Mouse (Mus musculus): ENCODE results near the gene Cep128. TPM values are rescaled to one million over a fixed set of nuclear protein-coding genes. Genes with fewer than 3 reads are reported as not detected.
"Not testable (repeated sequence)": the region's sequence is repeated elsewhere in the genome, so short reads cannot be mapped to it uniquely, and the experiment has no call there.

Gene Cep128
- total RNA-seq, 2 experiments from 2014 or later = 0.74 to 1.8 TPM

DNA sequence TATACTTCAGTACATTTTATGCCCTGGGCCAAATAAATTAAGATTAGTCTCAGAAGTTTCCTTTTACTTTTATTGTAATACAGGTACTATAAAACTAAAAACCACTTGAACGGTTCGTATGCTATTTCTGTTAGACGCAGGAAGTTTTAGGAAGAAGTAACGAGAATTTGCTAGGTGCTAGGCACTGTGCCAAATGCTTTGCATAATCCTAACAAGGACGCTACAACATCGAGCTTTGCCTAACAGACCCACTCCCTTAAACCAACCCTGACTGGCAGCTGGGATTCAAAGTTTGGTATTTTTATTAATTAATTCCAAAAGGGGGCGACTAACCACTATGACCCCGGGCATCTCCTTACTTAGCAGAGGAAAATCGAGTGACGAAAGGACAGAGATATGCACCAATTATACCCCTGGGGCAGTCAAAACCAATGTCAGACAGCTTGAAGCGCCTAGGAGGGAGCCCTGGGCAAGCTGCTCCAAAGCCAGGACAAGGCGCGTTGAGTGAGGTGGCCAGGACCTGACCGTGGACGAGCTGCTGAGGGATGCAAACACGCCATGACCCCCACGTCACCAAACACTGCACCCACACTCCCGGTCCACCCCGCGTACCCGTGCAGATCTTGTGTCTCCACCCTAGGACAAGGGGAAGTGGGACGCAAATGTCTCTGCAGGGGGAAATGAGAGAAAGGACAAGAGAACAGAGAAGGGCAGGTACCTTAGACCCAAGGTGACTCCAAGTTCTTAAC lies 519 bp downstream of the Cep128 start:
- intact Hi-C loops (cut with DNase I) = no loop called here
- H3K4me3 ChIP-seq = peak overlapping the region; percentile 89
- TF ChIP-seq CTCF (IDR thresholded peaks at IDR 0.05) = no peak
- H3K27ac ChIP-seq = peak overlapping the region; percentile 58; the same call in 1 of the 2 replicates
- DNase-seq = no peak

- Histone ChIP-seq H3K4me3 (no peak overlapping the region), H3K27ac (no peak overlapping the region)
- no peak for TF ChIP-seq CTCF (IDR thresholded peaks at IDR 0.05)
- intact Hi-C loops (cut with DNase I) = no loop called here
- no peak for DNase-seq
These were observed 15.0 kb downstream of the Cep128 start for GRCm38 (mm10) chr12:91369173-91369572.

DNA sequence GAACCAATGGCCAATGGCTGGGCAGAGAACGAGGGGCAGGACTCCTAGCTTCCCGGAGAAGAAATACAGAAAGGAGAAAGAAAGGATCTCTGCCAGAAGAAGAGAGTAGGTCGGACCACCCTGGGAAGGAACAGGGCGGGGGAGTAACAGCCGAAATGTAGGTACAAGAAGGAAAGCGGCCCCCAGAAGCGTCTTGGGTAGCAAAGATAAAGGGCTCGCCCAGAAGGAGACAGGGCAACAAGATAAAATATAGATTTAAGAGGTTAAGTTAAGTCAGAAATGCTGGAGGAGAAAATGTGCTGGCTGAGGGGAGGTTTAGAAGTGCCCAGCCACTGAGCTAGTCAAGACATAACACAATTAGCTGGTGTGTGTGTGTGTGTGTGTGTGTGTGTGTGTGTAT lies 30.4 kb downstream of the Cep128 start:
- no peak for TF ChIP-seq CTCF (IDR thresholded peaks at IDR 0.05)
- H3K27ac ChIP-seq = no peak overlapping the region
- DNase-seq = no peak
- no peak overlapping the region for H3K4me3 ChIP-seq
- intact Hi-C loops (cut with DNase I) = no loop called here

DNA sequence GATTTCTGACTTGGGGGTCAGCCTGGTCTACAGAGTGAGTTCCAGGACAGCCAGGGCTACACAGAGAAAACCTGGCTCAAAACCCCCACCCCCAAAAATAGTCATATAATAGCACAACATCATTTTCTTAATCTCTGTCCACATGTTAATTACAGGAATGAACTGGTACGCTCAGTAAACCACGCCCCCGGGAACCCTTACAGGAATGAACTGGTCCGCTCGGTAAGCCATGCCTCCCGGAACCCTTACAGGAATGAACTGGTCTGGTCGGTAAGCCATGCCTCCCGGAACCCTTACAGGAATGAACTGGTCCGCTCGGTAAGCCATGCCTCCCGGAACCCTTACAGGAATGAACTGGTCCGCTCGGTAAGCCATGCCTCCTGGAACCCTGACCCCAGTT lies 45.6 kb downstream of the Cep128 start:
- intact Hi-C loops (cut with DNase I); H3K27ac ChIP-seq; H3K4me3 ChIP-seq; DNase-seq: not testable (repeated sequence)

- intact Hi-C loops (cut with DNase I) = loop anchor here (2.0 to 5.0 kb wide), 2 partner anchors 587 to 760 kb away; no protein-coding TSS in a partner anchor
- TF ChIP-seq CTCF (IDR thresholded peaks at IDR 0.05) = no peak
- H3K27ac ChIP-seq = no peak overlapping the region
- no peak overlapping the region for H3K4me3 ChIP-seq
- DNase-seq = no peak
These were observed 56.7 kb downstream of the Cep128 start for GRCm38 (mm10) chr12:91327527-91327926.

DNA sequence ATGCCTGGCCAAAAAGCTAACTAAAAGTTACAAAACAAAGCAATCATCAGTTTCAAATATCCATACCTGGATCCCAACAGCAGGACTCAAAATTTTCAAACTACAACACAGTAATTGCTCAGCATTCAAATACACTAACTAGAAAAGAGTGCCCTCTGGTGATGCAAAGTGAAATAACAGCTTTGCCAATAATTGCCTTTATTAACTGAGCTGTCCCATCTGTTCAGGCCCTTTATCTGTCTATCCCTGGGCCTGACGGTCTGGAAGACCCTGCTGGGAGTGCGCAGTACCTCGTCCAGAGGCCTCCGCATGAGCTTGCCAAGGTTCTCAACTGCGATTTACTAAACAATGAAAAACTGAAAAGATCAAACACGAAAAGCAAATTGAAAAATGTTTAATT lies 58.1 kb downstream of the Cep128 start:
- DNase-seq = no peak
- H3K4me3 ChIP-seq = no peak overlapping the region
- H3K27ac ChIP-seq = no peak overlapping the region
- peak; percentile 72 for TF ChIP-seq CTCF (IDR thresholded peaks at IDR 0.05)
- intact Hi-C loops (cut with DNase I) = loop anchor here (2.0 to 5.0 kb wide), 2 partner anchors 585 to 759 kb away; no protein-coding TSS in a partner anchor

DNA sequence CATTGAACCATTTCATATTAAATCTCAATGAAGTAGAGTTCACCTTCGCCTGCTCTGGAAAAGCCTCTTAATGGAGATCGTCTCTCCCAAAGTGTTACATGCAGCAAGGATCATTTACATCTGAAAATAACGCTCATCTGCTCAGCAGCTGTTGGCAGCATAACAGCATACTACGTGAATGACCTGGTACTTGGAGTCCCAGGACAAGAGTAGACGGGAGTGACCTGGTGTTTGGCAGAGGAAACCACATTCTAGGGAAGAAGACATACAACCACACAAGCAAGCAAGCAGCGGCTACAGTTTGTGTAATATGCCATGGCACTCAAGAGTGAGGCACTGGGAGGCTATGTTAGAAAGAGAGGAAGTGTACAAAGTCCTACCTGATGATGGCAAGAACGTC lies 69.2 kb downstream of the Cep128 start:
- peak; percentile 71 for DNase-seq
- TF ChIP-seq CTCF (IDR thresholded peaks at IDR 0.05) = no peak

DNA sequence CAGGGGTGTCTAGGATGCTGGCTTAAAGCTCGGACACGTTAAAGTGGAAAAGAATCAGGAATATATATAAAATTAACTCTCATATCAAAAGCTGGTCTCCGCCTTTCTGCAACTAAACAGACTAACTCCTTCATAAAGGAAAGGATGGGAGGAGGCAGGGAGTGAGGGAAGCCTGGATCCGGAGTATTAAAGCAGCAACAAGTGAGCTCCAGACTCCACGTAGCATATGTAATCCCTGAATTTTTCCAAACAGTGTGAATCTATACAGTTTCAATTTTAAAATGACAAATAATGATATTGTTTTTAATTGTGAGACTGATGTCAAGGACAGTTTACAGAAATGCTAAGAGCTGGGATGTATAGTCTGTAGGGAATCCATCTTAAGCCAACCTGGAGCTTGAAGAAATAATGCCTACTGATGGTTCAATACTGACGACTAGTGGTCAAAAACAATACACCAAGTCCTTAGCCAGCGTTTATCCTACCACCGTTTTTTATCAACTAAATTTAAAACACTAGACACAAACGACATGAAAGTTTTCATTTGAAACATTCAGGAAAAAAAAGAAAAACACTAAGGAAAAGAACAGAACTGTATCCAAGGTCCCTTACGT lies 70.1 kb downstream of the Cep128 start:
- TF ChIP-seq CTCF (IDR thresholded peaks at IDR 0.05) = peak; percentile 83
- no peak for DNase-seq
- Histone ChIP-seq H3K4me3 (no peak overlapping the region), H3K27ac (peak overlapping the region; percentile 68)
- intact Hi-C loops (cut with DNase I) = loop anchor here (2.0 to 5.0 kb wide), 2 partner anchors 573 to 747 kb away; no protein-coding TSS in a partner anchor

More for the DNA sequence above, 69.2 kb downstream of the Cep128 start:
- H3K4me3 ChIP-seq = no peak overlapping the region
- intact Hi-C loops (cut with DNase I) = no loop called here
- H3K27ac ChIP-seq = peak overlapping the region; percentile 68

DNA sequence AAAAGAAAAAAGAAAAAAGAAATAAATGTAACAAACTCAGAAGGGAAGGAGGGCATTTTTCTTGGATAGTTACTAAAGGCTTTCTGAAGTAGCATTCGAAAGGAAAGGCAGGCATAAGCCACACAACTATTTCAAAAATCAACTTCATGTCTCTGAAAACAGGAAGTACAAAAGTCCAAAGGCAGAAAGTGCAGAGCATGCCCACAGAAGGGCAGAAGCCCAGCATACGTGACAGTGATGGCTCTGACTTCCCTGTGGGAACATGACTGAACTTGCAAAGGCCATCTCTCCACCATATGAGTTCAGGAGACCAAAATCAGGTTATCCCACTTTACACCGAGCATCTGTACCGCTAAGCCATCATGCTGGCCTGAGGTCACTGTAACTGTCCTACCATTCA lies 71.6 kb downstream of the Cep128 start:
- Histone ChIP-seq H3K4me3 (no peak overlapping the region), H3K27ac (no peak overlapping the region)
- no peak for TF ChIP-seq CTCF (IDR thresholded peaks at IDR 0.05)
- no peak for DNase-seq
- intact Hi-C loops (cut with DNase I) = loop anchor here (2.0 to 5.0 kb wide), 2 partner anchors 572 to 745 kb away; no protein-coding TSS in a partner anchor

DNA sequence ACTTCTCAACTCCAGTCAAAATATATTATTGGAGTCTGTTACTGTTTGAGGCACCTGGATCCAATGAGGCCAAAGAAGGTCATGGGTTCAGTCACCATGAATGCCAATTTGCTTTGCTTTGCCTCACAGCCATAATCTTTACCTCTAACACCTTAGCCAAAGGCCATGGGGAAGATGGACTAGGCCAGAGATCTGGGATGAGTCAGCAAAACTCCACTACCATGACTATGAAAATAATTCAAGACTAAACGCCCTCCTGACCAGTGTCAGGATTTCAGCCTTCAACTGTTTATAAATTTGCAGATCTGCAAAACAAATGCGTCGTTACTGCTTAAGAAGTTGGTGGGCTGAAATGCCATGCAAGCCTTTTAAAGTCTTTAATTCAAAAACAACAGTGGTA lies 76.5 kb downstream of the Cep128 start:
- intact Hi-C loops (cut with DNase I) = no loop called here
- Histone ChIP-seq H3K27ac (no peak overlapping the region), H3K4me3 (no peak overlapping the region)
- no peak for DNase-seq
- no peak for TF ChIP-seq CTCF (IDR thresholded peaks at IDR 0.05)

DNA sequence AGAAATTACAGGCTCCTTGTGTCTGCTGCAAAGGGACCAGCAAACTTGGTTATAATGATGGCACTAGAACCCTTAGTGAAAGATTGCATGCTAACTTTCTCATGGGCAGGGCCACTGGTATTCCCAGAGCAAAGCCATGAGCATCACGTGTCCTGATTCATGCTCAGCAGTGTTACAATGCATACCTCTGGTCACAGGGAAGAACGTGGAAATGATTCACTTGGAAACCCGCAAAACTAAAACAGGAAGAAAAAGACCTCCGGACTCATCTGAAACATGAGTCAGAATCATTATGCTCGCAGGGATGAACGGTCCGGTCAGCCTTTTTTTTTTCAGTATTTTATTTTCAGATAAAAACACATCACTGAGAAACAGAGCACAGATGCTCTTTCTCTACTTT lies 78.4 kb downstream of the Cep128 start:
- H3K4me3 ChIP-seq = no peak overlapping the region
- intact Hi-C loops (cut with DNase I) = no loop called here
- no peak overlapping the region for H3K27ac ChIP-seq
- TF ChIP-seq CTCF (IDR thresholded peaks at IDR 0.05) = no peak
- DNase-seq = no peak

GRCm38 (mm10) chr12:91305038-91305437 lies 79.2 kb downstream of the Cep128 start:
- TF ChIP-seq CTCF (IDR thresholded peaks at IDR 0.05) = no peak
- no peak for DNase-seq
- Histone ChIP-seq H3K4me3 (no peak overlapping the region), H3K27ac (no peak overlapping the region)
- intact Hi-C loops (cut with DNase I) = no loop called here

- intact Hi-C loops (cut with DNase I) = no loop called here
- H3K4me3 ChIP-seq = no peak overlapping the region
- no peak for TF ChIP-seq CTCF (IDR thresholded peaks at IDR 0.05)
- no peak overlapping the region for H3K27ac ChIP-seq
- DNase-seq = no peak
These were observed 85.5 kb downstream of the Cep128 start for GRCm38 (mm10) chr12:91298700-91299099.

Measured in gastrocnemius, adult 2 months (tissue).